Mouse (Mus musculus) cortical plate, adult 2 months (tissue): ENCODE measurements around the gene Fgfr2. TPM values are rescaled to one million over a fixed set of nuclear protein-coding genes. Genes with fewer than 3 reads are reported as not detected.

ENCODE experiments used
- H3K27ac ChIP-seq: fragments of 200-500 bp; 2 replicates; pipeline ENCODE4 v1.5.1; 2012; ENCODE audit warnings: low read length, control low read depth, inconsistent platforms; ENCODE audit not compliant: insufficient read depth
- H3K4me1 ChIP-seq: fragments of 200-500 bp; 2 replicates; pipeline ENCODE4 v1.6.1; 2011; ENCODE audit warnings: low read length; ENCODE audit not compliant: control insufficient read depth, insufficient read depth
- H3K4me3 ChIP-seq: fragments of 200-500 bp; 2 replicates; pipeline ENCODE4 v1.5.1; 2011; ENCODE audit warnings: mild to moderate bottlenecking, low read length, control low read depth; ENCODE audit not compliant: insufficient read depth
- CTCF ChIP-seq: fragments of 200-500 bp; IDR thresholded peaks from 2 replicates; pipeline ENCODE4 v1.5.1; 2011; ENCODE audit warnings: mild to moderate bottlenecking, control low read depth, low read length; ENCODE audit not compliant: insufficient read depth; ENCODE audit errors: extremely low read depth
- POLR2A ChIP-seq: fragments of 200-500 bp; IDR thresholded peaks from 2 replicates; pipeline ENCODE4 v1.6.1; 2011; ENCODE audit warnings: mild to moderate bottlenecking, low read length, control low read depth; ENCODE audit not compliant: insufficient read depth; ENCODE audit errors: extremely low read depth
- polyA plus RNA-seq: library from polyadenylated mRNA; depleted of rRNA; stranded (reverse); fragments of >200 nt; gene quantifications from 2 replicates; pipeline ENCODE4 v1.2.3, GENCODE M21; 2012

The Fgfr2 gene
- polyA plus RNA-seq, 1 experiment, result 50.4 TPM

DNA sequence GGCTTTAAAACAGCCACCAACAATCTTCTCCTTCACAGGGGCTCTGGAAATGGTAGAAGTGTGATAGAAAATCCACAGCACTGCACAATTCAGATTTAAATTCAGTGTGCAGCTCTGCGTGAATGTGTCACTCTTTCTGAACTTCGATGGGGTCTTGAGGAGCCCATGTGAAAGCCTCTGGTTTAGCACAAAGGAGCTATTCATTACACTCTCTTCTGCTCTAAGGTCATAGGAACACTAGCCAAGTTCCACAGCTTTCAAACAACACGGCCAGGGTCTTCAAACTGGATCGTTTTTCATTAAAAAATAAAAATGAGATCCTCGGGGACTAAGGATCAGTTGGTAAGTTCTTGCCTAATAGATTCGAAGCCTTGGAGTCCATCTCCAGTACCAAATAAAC is 549.9 kb downstream of the Fgfr2 start:
- no peak for TF ChIP-seq CTCF
- no peak for TF ChIP-seq POLR2A
- Histone ChIP-seq H3K4me3 (no peak overlapping the region), H3K4me1 (peaks cover 2% of the 10 kb centered on the region; the same call in 1 of the 2 replicates), H3K27ac (no peak overlapping the region)

DNA sequence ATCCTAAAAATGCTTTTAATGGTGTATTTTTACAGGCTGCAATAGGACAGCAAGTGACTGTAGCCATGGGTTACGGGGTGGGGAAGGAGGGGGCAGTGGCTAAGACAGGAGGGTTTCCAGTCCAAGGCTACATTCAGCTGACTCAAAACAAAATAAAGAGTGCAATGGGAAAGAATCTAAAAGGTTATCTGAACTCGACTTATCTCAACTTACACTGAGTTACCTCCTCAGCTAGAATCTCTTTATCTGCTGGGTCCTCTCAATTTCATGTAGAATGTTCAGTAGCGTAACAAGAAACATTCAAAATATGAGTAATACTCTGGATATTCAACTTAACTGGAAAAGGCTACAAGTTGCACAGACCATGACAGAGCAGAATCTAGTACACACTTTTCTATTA is 550.4 kb downstream of the Fgfr2 start:
- TF ChIP-seq CTCF (no peak), POLR2A (no peak)
- Histone ChIP-seq H3K4me1 (peaks cover 2% of the 10 kb centered on the region; the same call in 1 of the 2 replicates), H3K27ac (no peak overlapping the region), H3K4me3 (no peak overlapping the region)

DNA sequence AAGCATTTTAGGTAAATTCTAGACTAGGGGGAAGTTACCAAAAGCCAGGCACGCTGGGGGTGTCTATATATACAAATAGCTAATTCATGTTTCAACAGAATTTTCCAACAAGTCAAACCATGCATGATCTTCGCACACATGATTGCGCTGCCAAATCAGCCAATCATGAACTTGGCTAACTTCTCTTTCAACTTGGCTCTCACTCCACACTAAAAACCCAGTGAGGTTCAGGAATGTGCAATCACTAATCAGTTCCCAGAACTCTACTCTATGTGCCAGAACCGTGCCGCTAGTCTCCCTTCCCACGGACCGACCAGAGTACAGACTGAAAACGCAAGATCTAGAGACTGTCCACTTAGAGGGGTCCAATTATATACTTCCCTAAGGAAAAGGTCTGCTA is 551.7 kb downstream of the Fgfr2 start:
- H3K4me3 ChIP-seq, result no peak overlapping the region
- TF ChIP-seq CTCF (no peak), POLR2A (no peak)
- peaks cover 2% of the 10 kb centered on the region; the same call in 1 of the 2 replicates for H3K4me1 ChIP-seq
- H3K27ac ChIP-seq, result no peak overlapping the region

DNA sequence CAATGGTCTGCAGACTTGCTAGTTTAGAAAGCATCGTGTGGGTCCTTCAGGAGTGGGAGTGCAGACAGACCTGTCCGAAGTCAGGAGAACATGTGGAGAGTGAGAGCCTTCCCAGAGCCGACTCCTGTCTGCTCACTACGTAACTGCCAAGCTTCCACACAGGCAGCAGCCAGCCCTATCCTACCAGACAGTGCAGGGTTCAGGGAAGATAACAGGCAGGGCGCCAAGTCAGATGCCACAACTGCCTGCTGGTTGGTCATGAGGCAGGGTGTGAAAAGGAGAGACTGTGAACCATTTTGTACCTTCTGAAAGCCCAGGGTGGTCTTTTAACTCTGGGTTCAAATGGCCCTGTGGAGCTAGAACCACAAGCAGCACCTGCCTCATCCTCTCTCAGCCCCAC is 553.1 kb downstream of the Fgfr2 start:
- no peak overlapping the region for H3K4me3 ChIP-seq
- H3K4me1 ChIP-seq, result peaks cover 2% of the 10 kb centered on the region; the same call in 1 of the 2 replicates
- TF ChIP-seq POLR2A (no peak), CTCF (no peak)
- H3K27ac ChIP-seq, result no peak overlapping the region

DNA sequence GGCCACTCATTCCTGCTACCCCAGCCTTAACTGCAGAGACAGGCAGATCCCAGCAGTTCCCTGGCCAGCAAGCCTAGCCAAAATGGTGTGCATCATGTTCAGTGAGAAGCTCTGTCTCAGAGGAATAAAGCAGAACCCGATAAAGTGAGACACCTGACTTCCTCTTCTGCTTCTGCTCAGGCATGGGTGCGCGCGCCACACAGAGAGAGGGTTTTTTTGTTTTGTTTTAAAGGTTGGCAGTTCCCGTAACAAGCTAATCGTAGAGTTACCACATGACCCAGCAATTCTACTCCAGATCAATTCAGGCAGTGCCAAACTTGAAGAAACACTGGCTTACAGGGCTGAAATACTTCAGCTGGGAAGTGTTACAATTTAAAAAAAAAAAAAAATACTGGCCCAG is 554.3 kb downstream of the Fgfr2 start:
- TF ChIP-seq POLR2A (no peak), CTCF (no peak)
- Histone ChIP-seq H3K4me3 (no peak overlapping the region), H3K4me1 (peaks cover 2% of the 10 kb centered on the region; the same call in 1 of the 2 replicates), H3K27ac (no peak overlapping the region)

DNA sequence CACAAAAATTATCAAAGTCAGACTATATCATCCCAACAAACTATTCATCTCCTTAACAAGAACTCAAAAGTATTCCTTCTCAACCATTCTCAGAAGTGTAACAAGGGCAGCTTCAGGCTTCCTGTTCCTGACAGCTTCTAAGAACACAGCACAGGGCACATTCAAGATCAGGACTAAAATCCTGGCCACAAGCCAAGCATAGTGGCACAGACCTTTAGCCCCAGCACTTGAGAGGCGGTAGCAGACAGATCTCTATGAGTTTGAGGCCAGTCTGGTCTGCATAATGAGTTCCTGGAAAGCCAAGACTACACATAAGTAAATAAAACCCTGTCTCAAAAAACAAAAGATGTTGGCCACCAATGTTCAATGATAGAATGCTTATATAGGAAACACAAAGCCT is 557.3 kb downstream of the Fgfr2 start:
- peaks cover 2% of the 10 kb centered on the region; the same call in 1 of the 2 replicates for H3K4me1 ChIP-seq
- H3K27ac ChIP-seq, result no peak overlapping the region
- TF ChIP-seq POLR2A (no peak), CTCF (no peak)
- H3K4me3 ChIP-seq, result no peak overlapping the region

DNA sequence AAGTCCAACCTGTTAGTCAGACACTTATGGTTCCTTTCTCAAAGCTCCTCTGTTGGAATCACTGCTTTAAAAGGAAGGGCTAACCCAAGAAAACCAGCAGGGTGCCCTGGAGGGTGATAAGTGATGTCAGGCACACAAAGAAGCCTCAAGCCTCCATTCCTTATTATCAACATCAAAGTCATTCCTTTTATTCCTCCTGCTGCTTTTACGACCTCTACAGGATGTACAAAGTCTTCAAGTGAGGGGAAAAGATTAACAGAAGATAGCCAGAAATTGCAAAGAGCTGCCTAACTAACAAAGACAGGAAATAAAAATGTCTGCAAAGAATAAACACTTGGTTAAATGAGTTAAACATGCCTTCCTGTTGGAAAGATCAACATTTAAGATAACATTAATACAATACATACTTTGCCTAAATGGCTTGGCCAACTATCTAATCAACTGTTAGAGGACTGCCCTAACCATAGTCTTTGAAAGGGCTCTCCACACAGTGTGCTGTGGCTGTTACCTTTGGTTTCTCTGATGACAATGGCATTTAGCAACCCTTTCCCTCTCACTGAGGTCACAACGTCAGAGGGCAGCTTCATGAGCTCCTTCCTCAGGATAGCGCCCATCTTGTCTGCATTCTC is 563.9 kb downstream of the Fgfr2 start:
- TF ChIP-seq CTCF (no peak), POLR2A (no peak)
- Histone ChIP-seq H3K27ac (no peak overlapping the region), H3K4me1 (no peaks in the 10 kb centered on the region), H3K4me3 (no peak overlapping the region)

DNA sequence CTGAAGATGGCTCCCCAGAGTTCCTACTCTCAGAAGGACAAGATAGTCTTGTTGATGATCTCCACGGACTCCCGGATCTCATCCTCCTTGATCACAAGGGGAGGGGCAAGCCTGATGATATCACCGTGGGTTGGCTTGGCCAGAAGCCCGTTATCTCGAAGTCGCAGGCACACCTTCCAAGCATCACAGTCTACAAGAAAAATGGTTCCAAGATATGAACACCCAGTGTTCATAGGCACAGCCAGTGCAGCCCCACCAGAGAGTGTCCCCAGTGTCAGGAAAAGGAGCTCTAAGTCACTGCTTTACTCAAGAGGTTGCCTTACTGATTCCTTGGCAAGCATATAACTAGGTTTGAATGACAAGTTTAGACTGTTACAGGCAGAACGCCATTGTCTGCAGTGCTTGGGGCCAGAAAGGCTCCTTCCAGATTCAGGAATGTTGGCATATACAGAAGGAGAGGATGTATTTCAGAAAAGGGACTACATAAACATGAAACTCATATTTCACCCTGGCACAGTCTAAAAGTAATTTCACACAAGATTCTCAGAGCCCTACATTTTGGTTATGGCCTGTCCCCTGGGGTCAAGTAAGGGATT is 564.9 kb downstream of the Fgfr2 start:
- TF ChIP-seq POLR2A (no peak), CTCF (no peak)
- H3K27ac ChIP-seq, result no peak overlapping the region
- H3K4me1 ChIP-seq, result no peaks in the 10 kb centered on the region

DNA sequence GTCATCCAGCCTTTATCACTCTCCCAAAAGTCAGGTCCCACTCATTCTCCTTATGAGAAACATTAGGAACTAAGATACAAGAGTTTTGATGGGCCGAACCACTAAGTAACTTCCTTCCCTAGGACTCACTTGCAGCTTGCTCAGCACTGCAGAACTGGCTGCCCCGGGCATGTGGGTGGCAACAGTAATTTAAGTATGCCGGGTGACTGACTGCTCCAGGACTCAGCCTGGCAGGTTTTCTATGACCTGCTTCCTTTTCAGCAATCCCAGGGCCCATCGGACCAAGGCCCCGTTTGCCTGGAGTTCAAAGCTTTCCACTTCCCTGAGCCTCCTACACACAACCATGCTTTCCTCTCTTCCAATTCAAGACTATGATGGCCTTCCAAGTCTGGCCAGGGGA is 566.6 kb downstream of the Fgfr2 start:
- TF ChIP-seq CTCF (no peak), POLR2A (no peak)
- no peaks in the 10 kb centered on the region for H3K4me1 ChIP-seq
- H3K4me3 ChIP-seq, result no peak overlapping the region
- no peak overlapping the region for H3K27ac ChIP-seq

More for the DNA sequence above, 564.9 kb downstream of the Fgfr2 start:
- H3K4me3 ChIP-seq, result no peak overlapping the region

DNA sequence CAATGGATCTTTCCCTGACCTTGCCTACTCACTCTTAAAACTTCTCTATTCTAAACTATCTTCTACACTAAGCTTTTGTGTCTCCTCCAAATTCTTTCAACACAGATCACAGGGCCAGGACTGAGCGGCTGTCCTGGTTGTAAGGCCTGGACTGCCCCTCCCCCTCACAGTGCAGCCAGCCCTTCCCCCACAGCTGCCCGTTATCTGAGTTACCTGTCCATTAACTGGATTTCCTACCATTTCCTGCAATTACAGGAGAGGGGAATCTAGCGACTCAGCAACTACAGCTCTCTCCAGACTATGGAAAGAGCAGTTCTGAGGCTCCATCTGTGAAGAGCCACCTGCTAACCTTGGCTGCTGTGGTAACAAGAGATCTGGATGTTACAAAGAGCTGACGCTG is 567.2 kb downstream of the Fgfr2 start:
- Histone ChIP-seq H3K4me3 (no peak overlapping the region), H3K4me1 (no peaks in the 10 kb centered on the region), H3K27ac (no peak overlapping the region)
- TF ChIP-seq POLR2A (no peak), CTCF (no peak)

DNA sequence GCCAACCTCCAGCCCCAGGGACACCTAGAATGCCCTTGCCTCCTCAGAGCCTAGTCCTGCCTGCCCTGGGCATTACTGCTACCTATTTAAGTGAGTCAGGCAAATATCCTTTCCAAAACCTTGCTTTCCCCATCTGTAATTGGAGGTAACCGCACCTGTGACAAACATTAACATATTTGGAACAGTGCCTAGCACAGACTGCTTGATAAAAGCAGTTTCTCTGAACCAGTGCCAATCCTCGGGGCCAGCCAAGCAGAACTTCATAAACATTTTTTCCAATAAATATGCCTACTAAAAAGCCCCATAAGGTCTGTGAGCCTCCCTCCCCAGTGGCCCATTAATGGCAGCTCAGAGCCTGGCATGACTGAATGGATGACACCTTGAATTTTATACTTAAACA is 569.1 kb downstream of the Fgfr2 start:
- no peak overlapping the region for H3K27ac ChIP-seq
- H3K4me3 ChIP-seq, result no peak overlapping the region
- TF ChIP-seq POLR2A, result no peak
- TF ChIP-seq CTCF, result no peak
- no peaks in the 10 kb centered on the region for H3K4me1 ChIP-seq
